Mouse (Mus musculus) right cerebral cortex, postnatal 14 days (tissue): ENCODE measurements around the gene Akap14.
"Not testable (repeated sequence)": the region's sequence is repeated elsewhere in the genome, so short reads cannot be mapped to it uniquely, and the experiment has no call there.

Source experiments
- DNase-seq: peaks from one replicate; pipeline ENCODE4 v3.0.0; 2022

Akap14 gene

DNA sequence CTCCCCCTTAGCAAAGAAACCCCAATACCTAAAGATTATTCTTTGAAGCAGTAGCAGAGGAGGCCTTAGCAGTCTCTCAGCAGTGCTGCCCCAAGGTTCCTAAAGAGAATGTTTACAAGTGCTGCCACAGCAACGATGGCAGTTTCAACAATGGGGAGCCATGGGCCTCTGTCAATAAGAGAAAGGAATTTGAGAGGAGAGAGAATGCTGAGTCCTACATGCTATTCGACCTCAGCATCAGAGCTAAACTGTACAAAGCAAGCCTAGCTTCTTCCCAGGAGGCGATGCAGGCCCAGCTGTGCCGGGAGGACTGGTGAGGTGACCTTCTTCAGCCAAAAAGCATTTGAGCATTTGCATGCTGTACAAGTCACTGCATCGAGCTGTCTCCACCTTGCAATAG, at the start of gene Akap14:
Akap14 (minus strand) TSS at position 101 of the 400 bp plus-strand sequence.
- DNase-seq = no peak

DNA sequence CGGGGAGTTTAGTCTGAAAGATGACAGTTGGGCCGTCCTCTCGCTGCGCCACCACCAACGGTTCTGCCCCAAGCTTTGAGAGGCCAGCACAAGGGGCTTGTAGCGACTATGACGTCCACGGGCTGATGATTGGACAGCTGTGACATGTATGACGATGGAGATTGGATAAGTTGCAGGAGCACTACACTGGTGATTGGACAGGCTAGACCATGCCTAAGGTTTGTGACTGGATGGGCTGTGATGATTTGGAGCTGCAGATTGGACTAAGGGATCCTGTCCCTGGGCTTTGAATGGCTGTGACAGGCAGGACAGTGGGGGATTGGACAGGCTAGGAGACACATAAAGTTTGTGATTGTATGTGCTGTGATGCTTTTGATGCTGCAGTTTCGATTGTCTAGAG, 42.3 kb upstream of the Akap14 start, which contains the start of gene Gm9:
Gm9 (minus strand) TSS at position 101 of the 400 bp plus-strand sequence.
- DNase-seq = no peak

- DNase-seq = no peak
Observed at GRCm38 (mm10) chrX:37198676-37199075, 30.0 kb upstream of the Akap14 start.

- DNase-seq = peak; percentile 8
Observed at GRCm38 (mm10) chrX:37191744-37192379, 23.2 kb upstream of the Akap14 start.

DNA sequence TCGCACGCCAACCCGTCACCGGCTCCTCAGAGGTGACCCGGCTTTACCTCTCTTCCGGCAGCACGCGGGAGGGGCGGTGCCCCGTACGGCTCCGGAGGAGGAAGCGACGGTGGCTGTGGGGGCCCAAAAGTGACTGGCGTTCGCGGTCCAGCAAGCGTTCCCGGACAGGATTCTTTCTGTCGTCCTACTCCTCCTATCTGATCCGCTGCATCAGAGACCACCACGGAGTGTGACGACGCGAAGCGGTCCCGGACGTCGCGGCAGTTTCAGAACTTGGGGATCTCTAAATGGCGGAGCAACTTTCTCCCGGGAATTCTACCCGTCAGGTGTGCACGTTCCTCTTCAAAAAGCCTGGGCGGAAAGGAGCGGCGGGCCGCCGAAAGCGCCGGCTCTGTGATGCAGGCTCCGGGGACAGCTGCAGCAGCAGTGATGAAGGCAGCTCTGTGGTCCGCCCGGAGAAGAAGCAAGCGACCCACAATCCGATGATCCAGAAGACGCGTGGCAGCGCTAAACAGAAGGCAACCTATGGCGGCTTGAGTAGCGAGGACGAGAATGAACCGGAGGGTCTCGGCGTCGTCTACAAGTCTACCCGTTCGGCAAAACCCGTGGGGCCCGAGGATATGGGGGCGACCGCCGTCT, 22.6 kb upstream of the Akap14 start, which contains the start of the genes Ndufa1 and Rnf113a1:
Ndufa1 (minus strand) TSS at position 59 of the 639 bp plus-strand sequence.
Rnf113a1 (plus strand) TSS at position 141 of the 639 bp plus-strand sequence.
- DNase-seq = peak; percentile 76

DNA sequence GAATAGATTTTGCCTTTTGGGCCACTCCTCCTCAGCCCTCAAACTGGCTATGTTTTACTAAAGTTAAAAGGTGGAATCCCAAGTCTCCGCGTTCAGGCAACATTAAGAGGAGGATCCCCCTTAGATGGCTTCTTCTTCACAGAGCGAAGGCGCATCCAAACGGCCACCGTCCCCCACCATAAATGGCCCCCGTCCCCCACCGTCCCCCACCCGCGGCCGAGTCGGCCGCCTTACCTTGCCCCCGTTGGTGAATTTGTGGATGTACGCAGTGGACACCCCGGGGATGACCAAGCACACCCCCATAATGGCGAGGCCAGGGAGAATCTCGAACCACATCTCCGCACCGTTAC, 22.1 kb upstream of the Akap14 start:
- DNase-seq = no peak

GRCm38 (mm10) chrX:37184401-37184800, 15.8 kb upstream of the Akap14 start:
- DNase-seq = not testable (repeated sequence)

- no peak for DNase-seq
Observed at GRCm38 (mm10) chrX:37167085-37167484, 1.6 kb downstream of the Akap14 start.

GRCm38 (mm10) chrX:37163115-37163514, 5.5 kb downstream of the Akap14 start:
- DNase-seq = no peak

GRCm38 (mm10) chrX:37161169-37161568, 7.5 kb downstream of the Akap14 start:
- DNase-seq = no peak

- DNase-seq = no peak
Observed at GRCm38 (mm10) chrX:37157839-37158238, 10.8 kb downstream of the Akap14 start.

DNA sequence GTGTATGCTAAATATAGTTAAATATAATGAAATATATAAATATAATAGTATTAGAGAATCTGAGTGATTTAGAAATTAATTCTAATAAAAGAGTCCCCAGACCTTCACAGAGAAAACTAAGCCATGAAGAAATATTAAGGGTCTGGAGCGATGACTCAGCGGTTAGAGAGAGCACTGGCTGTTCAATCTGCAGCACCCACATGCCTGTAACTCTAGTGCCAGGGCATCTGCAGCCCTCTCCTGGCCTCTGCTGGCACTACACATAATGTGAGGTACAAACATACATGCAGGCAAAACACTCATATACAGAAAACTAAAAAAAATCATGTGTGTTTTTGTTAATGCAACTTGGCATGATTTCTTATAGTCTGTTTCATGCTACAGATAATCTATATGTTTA, 23.7 kb downstream of the Akap14 start:
- no peak for DNase-seq

DNA sequence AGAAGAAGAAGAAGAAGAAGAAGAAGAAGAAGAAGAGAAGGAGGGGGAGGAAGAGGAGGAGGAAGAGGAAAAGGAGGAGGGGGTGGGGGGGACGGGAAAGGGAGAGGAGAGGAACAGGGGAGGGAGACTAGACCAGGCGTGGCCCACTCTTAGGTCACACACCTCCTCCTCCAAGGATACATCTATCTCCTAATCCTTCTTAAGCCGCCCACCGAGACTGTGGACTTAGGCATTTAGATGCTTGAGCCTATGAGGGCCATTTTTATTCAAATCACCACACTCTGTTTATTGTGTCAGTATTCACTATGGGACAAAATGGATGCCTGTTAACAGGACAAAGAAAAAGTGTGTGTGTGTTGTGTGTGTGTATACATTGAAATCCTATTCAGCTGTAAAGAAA, 24.1 kb downstream of the Akap14 start:
- DNase-seq = not testable (repeated sequence)

DNA sequence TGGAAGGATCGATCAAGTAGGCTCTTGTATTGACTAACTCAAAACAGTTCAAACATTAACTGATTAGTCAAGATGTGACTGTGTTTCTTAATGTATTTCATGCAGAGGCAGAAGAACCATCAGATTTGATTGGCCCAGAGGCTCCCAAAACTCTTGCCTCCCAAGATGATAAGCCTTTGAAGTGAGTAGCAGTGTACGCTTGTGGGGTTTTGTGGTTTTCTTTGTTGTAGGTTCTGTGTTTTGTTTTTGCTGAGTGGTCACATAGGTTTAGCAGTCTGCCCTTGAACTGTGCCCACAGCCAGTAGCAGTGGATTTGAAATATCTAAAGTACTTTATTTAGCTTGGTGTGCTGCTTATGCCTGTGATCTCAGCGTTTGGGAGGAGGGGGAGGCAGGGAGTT, 26.9 kb downstream of the Akap14 start:
- DNase-seq = no peak

DNA sequence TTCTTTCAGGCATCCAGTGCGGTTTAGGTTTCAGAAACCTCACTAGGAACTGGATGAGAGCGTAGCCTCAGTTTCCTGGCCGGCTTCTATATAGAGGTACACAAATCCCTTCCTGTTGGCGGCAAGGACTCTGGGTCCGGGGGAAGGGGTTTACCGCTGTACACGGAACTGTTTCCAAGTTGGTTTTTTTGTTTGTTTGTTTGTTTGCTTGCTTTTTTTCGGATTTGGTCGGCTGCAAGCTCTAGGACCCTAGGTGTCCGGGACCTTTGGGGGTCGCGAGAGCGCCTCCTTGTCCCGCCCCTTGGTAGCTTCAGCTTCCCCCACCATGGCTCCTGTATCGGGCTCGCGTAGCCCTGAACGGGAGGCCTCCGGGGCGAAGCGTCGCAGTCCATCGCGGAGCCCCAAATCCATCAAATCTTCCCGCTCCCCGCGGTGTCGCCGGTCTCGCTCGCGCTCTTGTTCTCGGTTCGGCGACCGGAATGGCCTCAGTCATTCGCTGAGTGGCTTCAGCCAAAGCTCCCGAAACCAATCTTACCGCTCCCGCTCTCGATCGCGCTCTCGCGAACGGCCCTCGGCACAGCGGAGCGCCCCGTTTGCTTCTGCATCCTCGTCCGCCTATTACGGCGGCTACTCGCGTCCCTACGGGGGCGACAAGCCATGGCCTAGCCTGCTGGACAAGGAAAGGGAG, 41.8 kb downstream of the Akap14 start, which contains the start of gene Nkap:
Nkap (plus strand) TSS at position 125 of the 688 bp plus-strand sequence.
- peak; percentile 66 for DNase-seq

- DNase-seq = no peak
Observed at GRCm38 (mm10) chrX:37125511-37125910, 43.1 kb downstream of the Akap14 start.

DNA sequence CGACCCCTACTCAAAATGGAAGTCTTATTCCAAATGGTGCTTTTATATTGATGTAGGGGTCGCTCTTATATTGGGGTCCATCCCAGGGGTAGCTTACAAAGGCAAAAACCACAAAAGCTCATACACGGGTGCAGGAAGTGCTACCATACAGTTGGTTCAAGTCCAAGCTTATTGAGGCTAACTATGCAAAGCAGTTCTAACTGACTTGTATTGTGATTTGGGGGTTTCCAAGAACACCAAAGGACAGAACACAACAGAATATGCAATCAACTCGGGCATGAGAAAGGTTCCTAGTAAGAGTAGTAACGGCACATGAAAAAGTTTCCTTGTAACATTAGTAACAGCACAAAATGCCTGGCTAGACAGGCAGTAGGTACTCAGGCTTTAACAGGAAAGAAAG, 48.4 kb downstream of the Akap14 start:
- no peak for DNase-seq

- DNase-seq = no peak
Observed at GRCm38 (mm10) chrX:37119585-37119984, 49.1 kb downstream of the Akap14 start.

DNA sequence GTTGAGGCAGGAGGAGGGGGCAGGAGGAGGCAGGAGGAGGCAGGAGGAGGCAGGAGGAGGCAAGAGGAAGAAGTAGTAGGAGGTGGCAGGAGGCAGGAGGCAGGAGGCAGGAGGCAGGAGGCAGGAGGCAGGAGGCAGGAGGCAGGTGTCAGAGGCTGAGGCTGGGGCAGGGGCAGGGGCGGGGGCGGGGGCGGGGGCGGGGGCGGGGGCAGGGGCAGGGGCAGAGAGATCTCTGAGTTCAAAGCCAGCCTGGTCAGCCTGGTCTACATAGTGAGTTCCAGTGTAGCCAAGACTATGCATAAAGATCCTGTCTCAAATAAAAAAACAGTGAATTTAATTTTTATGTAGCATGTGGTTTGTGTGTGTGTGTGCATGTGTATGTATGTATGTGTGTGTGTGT, 51.6 kb downstream of the Akap14 start:
- DNase-seq = no peak

DNA sequence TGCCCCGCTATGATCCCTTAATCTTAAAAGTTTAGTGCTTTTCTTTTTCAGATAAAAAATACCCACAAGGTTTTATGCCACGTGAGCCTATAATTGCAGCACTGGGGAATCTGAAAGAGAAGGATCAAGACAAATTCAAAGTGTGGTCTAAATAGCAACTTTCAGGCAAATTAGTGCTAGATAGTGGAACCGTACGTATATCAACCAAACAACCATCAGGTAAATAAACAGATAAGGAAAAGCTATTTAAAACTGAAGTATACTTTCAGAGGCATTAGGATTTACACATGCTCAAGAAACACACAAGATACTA, 57.8 kb downstream of the Akap14 start:
- DNase-seq = no peak

- peak; percentile 84 for DNase-seq
Observed at GRCm38 (mm10) chrX:37110193-37110880, 58.3 kb downstream of the Akap14 start, which contains the start of gene Upf3b. TSS of gene Upf3b (minus strand) at chrX:37110322.

DNA sequence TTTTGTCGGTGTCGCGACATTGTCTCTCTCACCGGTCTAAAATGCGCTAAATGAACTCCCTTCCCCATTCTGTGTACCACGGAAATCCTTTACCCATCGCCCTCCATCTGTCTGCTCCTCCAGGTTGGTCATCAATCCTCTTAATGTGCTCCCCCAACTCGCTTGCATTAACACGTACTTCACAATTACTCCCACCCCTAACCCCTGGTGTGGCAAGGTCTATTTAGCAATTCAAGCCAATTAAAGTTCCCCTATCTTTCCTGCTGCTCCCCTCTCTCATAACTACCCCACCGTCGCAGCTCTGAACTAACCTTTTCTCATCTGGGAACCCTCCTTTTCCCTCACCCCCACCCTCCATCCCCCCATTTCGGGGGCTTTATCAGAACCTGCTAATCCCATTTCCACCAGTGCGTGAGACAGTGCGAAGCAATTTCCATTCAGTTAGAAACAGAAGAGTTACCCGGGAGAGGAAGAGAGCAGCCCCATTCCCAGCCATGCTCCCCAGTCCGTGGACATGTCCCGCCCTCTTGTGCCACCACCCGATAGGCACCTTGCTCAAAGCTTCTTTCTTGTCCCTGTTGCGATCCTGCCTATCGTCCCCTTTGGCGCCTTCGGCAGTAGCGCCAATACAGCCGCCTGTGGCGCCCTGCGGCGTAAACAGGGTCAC, 59.0 kb downstream of the Akap14 start:
- DNase-seq = peak; percentile 6

DNA sequence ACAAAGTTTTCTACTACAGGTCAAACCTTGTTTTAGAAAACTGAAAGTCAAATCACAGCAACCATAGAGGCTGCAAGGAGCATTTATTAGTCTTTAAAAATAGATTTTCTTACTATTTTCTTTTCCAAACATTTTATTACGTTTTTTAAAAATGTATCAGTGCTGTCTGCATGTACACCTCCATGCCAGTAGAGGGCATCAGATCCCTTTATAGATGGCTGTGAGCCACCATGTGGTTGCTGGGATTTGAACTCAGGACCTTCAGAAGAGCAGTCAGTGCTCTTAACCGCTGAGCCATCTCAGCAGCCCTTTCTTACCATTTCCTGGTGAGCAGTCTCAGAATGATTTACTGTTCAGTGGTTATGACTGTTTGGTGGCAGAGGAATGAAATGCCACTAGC, 64.8 kb downstream of the Akap14 start:
- DNase-seq = no peak
